Mouse (Mus musculus): ENCODE measurements around the gene Hip1r. TPM values are rescaled to one million over a fixed set of nuclear protein-coding genes. Genes with fewer than 3 reads are reported as not detected.

Gene Hip1r
- 40.3 and 41.5 TPM in 2 replicates for polyA plus RNA-seq (2012; rRNA removed)

- peak in 1 of 2 experiments; percentile 74 for DNase-seq (ENCODE audit: extremely low spot score in 1 of 2, low spot score in 1 of 2)
Measured at GRCm38 (mm10) chr5:123973299-123974178, at the start of gene Hip1r. Hip1r (plus strand) TSS chr5:123973628.

DNA sequence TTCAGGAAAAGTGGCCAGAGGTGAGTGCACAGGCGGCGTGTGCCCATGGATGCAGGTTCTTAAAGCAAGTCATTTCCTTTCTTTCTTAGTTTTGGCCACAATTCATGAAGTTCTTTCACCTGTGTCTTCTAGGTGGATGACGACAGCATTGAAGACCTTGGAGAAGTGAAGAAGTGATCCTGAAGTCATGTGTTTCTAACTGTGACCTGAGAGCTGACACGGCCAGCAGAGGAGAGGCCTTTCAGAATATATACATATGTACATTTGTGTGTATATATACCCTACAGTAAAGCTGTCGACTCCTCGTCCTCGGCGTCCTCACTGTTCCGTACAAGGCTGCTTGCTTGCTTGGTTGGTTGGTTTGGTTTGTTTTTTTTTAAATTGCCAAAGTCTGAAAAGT lies 46.3 kb upstream of the Hip1r start, which contains the start of gene Gm43518:
Gene Gm43518 (plus strand): TSS at position 301 of the 400 bp plus-strand sequence.
- DNase-seq (ENCODE audit: extremely low spot score in 1 of 2, low spot score in 1 of 2), result no peak

GRCm38 (mm10) chr5:123930508-123930989 lies 42.9 kb upstream of the Hip1r start, which contains the start of gene Ccdc62:
Ccdc62 (plus strand) TSS chr5:123930679.
- DNase-seq (ENCODE audit: extremely low spot score in 1 of 2, low spot score in 1 of 2), result peak; percentile 78 to 93

- DNase-seq (ENCODE audit: extremely low spot score in 1 of 2, low spot score in 1 of 2), result no peak
Measured at GRCm38 (mm10) chr5:123931131-123931530, 42.3 kb upstream of the Hip1r start.

- DNase-seq (ENCODE audit: extremely low spot score in 1 of 2, low spot score in 1 of 2), result no peak
Measured at GRCm38 (mm10) chr5:123932927-123933326, 40.5 kb upstream of the Hip1r start.

DNA sequence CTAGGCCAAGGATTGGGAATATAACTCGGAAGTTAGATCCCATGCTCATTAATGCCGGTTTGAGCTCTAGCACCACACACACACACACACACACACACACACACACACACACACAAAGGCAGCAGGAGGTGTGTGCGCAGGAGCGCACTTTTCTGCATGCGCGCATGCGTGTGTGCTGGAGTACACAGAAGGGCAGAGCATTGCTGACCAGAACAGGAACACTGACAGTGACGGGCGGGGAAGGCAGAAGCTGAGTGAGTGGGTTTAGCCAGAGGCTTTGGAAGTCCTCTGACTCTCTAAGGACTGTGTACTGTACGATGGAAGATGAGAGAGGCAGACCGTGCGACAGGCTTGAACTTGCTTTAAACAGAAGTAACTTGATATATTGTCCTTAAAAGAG lies 39.9 kb upstream of the Hip1r start:
- no peak for DNase-seq (ENCODE audit: extremely low spot score in 1 of 2, low spot score in 1 of 2)

- no peak for DNase-seq (ENCODE audit: extremely low spot score in 1 of 2, low spot score in 1 of 2)
Measured at GRCm38 (mm10) chr5:123933957-123934591, 39.4 kb upstream of the Hip1r start.

DNA sequence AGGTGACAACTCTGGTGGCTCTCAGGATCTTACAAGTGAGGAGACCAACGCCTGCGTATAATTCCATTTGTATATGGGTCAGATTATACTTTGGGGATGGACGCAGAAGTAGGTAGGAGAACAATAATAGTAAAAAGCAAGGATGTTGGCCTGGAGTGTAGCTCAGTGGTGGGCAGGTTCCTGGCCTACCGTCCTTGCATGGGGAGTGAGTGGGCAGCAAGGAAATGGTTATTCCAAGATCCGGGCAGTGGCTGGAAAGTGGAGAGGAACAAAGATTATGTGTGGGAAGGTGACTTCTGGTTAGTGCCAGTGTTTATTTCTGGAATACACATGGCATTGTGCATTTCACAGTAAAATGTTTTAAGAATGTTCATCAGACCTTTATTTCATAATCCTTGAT lies 37.5 kb upstream of the Hip1r start:
- no peak for DNase-seq (ENCODE audit: extremely low spot score in 1 of 2, low spot score in 1 of 2)

GRCm38 (mm10) chr5:123938479-123938878 lies 34.9 kb upstream of the Hip1r start:
- no peak for DNase-seq (ENCODE audit: extremely low spot score in 1 of 2, low spot score in 1 of 2)

DNA sequence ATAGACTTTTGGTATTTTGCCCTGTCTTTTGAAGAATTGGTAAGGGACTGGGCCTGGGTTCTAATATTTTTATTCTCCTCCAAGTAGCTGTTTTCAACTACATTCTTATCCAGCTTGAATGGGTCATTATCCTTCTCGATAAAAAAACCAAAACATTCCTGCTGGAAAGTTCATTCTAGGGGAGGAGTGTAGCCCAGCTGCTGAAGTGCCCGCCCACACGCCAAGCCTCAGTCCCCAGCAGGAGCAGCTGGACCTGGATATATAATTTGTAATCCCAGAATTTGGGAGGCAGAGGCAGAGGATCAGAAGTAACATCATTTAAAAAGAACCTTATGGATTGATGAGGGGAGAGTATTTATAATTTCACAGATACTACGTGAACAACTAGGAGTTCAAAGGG lies 26.9 kb upstream of the Hip1r start:
- DNase-seq (ENCODE audit: extremely low spot score in 1 of 2, low spot score in 1 of 2), result no peak

DNA sequence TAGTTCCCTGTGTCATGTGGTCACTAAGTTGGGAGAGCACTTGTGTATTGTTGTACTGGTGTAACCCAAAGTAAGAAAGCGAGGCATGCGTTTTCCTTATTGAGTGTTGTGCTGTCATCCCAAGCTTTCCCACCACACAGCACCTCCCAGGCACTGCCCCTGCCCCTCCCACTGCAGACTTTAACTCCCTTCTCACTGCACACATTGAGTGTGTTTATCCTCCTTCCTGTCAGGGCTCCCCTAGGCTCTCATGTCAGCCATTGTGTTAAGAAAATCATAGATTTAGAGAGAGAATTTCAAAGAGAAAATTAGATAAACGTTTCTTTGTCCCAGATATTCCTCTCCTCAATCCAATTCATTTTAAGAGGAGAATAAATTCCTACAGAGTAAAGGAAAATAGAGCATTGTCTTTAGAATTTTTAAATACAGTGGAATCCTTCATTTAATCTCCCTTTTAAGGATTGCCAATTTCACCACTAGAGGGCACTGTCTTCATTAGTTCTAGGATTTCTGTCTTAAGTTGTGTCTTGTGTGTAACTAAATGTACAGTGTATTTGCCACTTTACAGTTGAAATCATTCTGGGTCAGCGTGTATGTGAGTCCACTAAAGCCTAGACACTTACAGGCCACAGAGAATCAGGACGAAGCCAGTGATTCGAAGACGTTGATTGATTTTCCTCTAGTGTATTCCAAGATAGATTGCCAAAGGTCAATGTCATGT lies 26.2 kb upstream of the Hip1r start:
- DNase-seq (ENCODE audit: extremely low spot score in 1 of 2, low spot score in 1 of 2), result peak in 1 of 2 experiments; percentile 84

DNA sequence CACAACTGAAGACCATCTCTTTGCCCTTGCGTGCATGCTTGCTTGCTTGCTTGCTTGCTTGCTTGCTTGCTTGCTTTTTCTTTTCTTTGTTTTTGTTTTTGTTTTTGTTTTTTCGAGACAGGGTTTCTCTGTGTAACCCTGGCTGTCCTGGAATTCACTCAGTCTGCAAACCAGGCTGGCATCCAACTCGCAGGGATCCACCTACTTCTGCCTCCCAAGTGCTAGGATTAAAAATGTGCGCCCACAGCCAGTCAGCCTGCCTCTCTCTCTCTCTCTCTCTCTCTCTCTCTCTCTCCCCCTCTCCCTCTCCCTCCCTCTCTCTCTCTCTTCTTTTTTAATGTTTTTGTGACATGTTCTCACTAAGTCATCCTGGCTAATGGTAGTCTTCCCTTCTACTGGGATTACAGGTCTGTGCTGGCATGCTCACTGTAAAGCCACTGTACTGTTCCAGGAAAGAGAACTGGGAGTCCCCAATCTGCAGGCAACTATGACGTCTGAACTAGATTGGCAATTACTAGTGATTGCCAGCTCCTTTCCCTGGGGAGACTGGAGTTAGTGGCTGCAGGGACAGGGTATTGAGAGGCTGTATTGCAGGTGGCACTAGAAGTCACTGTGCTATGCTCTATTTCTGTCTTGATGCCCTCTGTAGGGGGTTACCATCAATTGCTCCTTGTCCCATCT lies 20.9 kb upstream of the Hip1r start:
- peak in 1 of 2 experiments; percentile 61 for DNase-seq (ENCODE audit: extremely low spot score in 1 of 2, low spot score in 1 of 2)

DNA sequence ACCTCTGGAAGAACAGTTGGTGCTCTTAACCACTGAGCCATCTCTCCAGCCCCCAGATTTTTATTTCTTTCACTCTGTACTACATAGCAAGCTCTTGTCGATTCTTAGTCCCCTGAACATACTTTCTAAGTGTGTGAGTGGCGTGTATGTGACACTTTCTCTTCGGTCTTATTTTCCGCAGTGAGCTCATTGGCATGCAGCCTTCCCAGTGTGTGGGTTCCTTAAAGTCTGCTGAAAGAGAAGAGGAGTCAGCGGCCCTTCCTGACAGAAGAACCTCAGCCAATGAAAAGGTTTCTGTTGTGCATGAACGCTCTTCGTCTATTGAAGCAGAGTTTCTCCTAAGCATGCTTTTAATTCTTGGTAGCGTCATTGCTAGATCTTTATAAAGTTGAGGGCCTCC lies 16.2 kb upstream of the Hip1r start:
- peak in 1 of 2 experiments; percentile 49 for DNase-seq (ENCODE audit: extremely low spot score in 1 of 2, low spot score in 1 of 2)

- no peak for DNase-seq (ENCODE audit: extremely low spot score in 1 of 2, low spot score in 1 of 2)
Measured at GRCm38 (mm10) chr5:123959018-123959417, 14.4 kb upstream of the Hip1r start.

DNA sequence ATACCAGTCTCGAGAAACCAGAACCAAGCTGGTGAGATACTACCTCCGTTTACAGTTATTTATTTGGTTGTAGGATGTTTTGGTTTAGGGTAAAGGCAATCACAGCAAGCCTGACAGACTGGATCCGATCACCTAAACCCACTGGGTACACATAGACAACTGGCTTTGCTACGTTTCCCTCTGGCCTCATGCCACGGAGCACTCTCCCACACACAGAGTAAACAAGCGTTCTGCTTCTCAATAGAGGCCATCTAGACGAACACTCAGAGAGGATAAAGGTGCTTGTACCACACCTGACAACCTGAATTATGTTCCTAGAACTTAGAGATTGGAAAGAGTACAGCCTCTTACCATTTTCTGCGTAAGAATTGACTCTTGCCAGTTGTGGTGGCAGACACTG lies 13.3 kb upstream of the Hip1r start:
- DNase-seq (ENCODE audit: extremely low spot score in 1 of 2, low spot score in 1 of 2), result no peak

DNA sequence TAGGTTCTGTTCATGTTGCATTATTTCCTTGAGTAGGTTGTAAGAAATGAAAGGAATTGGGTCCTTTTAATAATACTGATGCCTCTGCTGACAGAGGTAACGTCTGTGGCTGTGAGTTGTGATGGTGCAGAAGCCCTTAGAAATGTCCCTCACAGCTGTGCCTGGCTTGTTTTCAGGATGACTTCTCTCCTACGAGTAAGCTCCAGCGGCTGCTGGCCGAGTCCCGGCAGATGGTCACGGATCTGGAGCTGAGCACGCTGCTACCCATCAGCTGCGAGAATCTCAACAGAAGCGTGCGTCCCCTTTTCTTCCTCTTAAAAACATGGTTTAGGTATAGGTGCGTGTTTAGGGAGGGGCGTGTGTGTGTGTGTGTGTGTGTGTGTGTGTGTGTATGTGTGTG lies 12.4 kb upstream of the Hip1r start:
- no peak for DNase-seq (ENCODE audit: extremely low spot score in 1 of 2, low spot score in 1 of 2)

- DNase-seq (ENCODE audit: extremely low spot score in 1 of 2, low spot score in 1 of 2), result no peak
Measured at GRCm38 (mm10) chr5:123964208-123964607, 9.2 kb upstream of the Hip1r start.

DNA sequence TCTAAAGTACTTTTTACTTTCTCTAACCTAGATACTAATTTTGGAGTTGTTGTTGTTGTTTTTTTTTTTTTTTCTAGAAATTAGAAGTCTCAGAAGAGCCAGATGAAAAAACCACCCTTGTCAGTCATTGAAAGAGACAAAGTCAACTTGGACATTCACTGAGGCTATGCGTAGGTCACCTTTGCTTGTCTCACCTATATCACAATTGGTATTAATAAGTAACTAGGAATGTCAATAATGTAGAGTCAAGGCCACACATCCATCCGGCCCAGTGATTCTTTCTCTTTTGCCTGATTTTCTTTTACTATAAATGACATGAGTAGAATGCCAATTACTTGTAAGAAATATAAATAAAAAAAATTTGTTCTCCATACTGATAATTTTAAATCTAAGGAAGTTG lies 6.7 kb upstream of the Hip1r start:
- no peak for DNase-seq (ENCODE audit: extremely low spot score in 1 of 2, low spot score in 1 of 2)

GRCm38 (mm10) chr5:123968468-123968867 lies 5.0 kb upstream of the Hip1r start:
- no peak for DNase-seq (ENCODE audit: extremely low spot score in 1 of 2, low spot score in 1 of 2)

DNA sequence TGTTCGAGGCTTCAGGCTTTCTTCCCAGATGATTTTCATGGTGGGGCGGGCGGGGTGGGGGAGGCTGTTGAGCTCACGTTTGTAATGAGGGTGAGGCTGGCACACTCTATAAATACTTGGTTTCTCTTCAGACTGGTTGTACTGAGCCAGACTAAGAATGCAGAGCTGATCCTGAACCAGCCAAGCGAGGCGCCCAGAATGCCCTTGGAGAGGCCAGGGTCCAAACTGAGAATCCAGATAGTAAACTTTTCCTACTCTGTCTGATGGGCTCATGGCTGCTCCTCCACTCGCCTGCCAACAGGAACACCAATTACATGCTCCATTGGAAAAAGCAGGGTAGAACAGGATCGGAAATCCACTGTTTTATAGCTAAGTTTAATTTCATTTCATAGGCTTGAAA lies 4.2 kb upstream of the Hip1r start:
- no peak for DNase-seq (ENCODE audit: extremely low spot score in 1 of 2, low spot score in 1 of 2)

All from frontal cortex, adult 2 months (tissue).